Mouse (Mus musculus) midbrain, embryonic 12.5 days (tissue): ENCODE data around the gene Rnf113a1. TPM values are rescaled to one million over a fixed set of nuclear protein-coding genes. Genes with fewer than 3 reads are reported as not detected.
"Not testable (repeated sequence)": the region's sequence is repeated elsewhere in the genome, so short reads cannot be mapped to it uniquely, and the experiment has no call there.

Source experiments
- ATAC-seq: fragments of 200-750 bp; cut with Nextera tagmentation; 2 replicates; pipeline ENCODE4 v1.8.0; 2017; ENCODE audit warnings: low read depth, moderate TSS enrichment, moderate library complexity; ENCODE audit not compliant: low FRiP score
- H3K27ac ChIP-seq: fragments of 300-500 bp; sonication (generic); replicated peaks from 2 replicates; pipeline ENCODE4 v1.5.1; 2016; ENCODE audit warnings: mild to moderate bottlenecking
- H3K27me3 ChIP-seq: fragments of 300-500 bp; sonication (generic); 2 replicates; pipeline ENCODE4 v1.6.1; 2016; ENCODE audit warnings: mild to moderate bottlenecking
- H3K36me3 ChIP-seq: fragments of 300-500 bp; sonication (generic); 2 replicates; pipeline ENCODE4 v1.6.1; 2016
- H3K4me1 ChIP-seq: fragments of 300-500 bp; sonication (generic); 2 replicates; pipeline ENCODE4 v1.6.1; 2016
- H3K4me2 ChIP-seq: fragments of 300-500 bp; sonication (generic); replicated peaks from 2 replicates; pipeline ENCODE4 v1.6.1; 2016; ENCODE audit warnings: mild to moderate bottlenecking, moderate library complexity
- H3K4me3 ChIP-seq: fragments of 300-500 bp; sonication (generic); 2 replicates; pipeline ENCODE4 v1.5.1; 2016; ENCODE audit warnings: mild to moderate bottlenecking
- H3K9ac ChIP-seq: fragments of 300-500 bp; sonication (generic); replicated peaks from 2 replicates; pipeline ENCODE4 v1.6.1; 2016; ENCODE audit warnings: mild to moderate bottlenecking, moderate library complexity
- H3K9me3 ChIP-seq: fragments of 300-500 bp; sonication (generic); 2 replicates; pipeline ENCODE4 v1.6.1; 2016; ENCODE audit warnings: mild to moderate bottlenecking
- WGBS: fragments of 180-500 bp; shearing (Covaris S2); methylation state at CpG from one replicate; pipeline ENCODE4 v1.1.7; 2016; 5-methylcytosine and 5-hydroxymethylcytosine counted together
- polyA plus RNA-seq: library from polyadenylated mRNA; unstranded; fragments of >200 nt; fragmentation: Nextera tagmentation; extraction: Ambion mirVana; gene quantifications from 2 replicates; pipeline ENCODE4 v1.2.1, GENCODE M21; 2016

The Rnf113a1 gene
- 15.7 and 17.0 TPM in 2 replicates for polyA plus RNA-seq

- ATAC-seq = peak; percentile 92
Measured at GRCm38 (mm10) chrX:37191105-37191743, at the start of gene Rnf113a1, which contains the start of gene Ndufa1. Gene Rnf113a1 (plus strand): TSS chrX:37191245. Gene Ndufa1 (minus strand): TSS chrX:37191163.

GRCm38 (mm10) chrX:37141732-37142131 is 49.3 kb upstream of the Rnf113a1 start:
- Histone ChIP-seq H3K4me3 (no peak overlapping the region), H3K4me2 (no peak overlapping the region), H3K36me3 (peaks cover 23% of the 10 kb centered on the region; the same call in 1 of the 2 replicates), H3K27me3 (no peaks in the 10 kb centered on the region), H3K4me1 (no peaks in the 10 kb centered on the region), H3K9ac (no peak overlapping the region), H3K9me3 (no peaks in the 10 kb centered on the region), H3K27ac (no peak overlapping the region)
- 88% methylated on average over 3 of the region's 3 CpGs for WGBS
- ATAC-seq = no peak

More at GRCm38 (mm10) chrX:37191105-37191743, at the start of gene Rnf113a1, which contains the start of gene Ndufa1:
- 18% methylated on average over 63 of the region's 63 CpGs for WGBS
- Histone ChIP-seq H3K27ac (peak within 1 kb of the TSS; percentile 73), H3K9me3 (no peaks in the 10 kb centered on the region), H3K4me1 (no peaks in the 10 kb centered on the region), H3K27me3 (no peaks in the 10 kb centered on the region), H3K36me3 (no peaks in the 10 kb centered on the region), H3K4me2 (peak within 1 kb of the TSS; percentile 55), H3K9ac (peak within 1 kb of the TSS; percentile 59), H3K4me3 (peak within 1 kb of the TSS; percentile 54)

- H3K4me3 ChIP-seq, H3K9me3 ChIP-seq, H3K4me2 ChIP-seq, H3K27ac ChIP-seq, H3K9ac ChIP-seq, H3K4me1 ChIP-seq, H3K27me3 ChIP-seq: not testable (repeated sequence)
- peaks cover 13% of the 10 kb centered on the region; the same call in 1 of the 2 replicates for H3K36me3 ChIP-seq
- ATAC-seq = peak; percentile 77; the same call in 1 of the 2 replicates
- WGBS = 50% methylated on average over 2 of the region's 4 CpGs
Measured at GRCm38 (mm10) chrX:37144498-37144897, 46.5 kb upstream of the Rnf113a1 start.

GRCm38 (mm10) chrX:37144954-37145353 is 46.1 kb upstream of the Rnf113a1 start:
- Histone ChIP-seq H3K4me2 (no peak overlapping the region), H3K27me3 (no peaks in the 10 kb centered on the region), H3K4me3 (no peak overlapping the region), H3K9ac (no peak overlapping the region), H3K36me3 (peaks cover 13% of the 10 kb centered on the region; the same call in 1 of the 2 replicates), H3K27ac (no peak overlapping the region), H3K4me1 (no peaks in the 10 kb centered on the region), H3K9me3 (no peaks in the 10 kb centered on the region)
- 91% methylated on average over 2 of the region's 2 CpGs for WGBS
- ATAC-seq = no peak

GRCm38 (mm10) chrX:37157839-37158238 is 33.2 kb upstream of the Rnf113a1 start:
- Histone ChIP-seq H3K9me3 (no peaks in the 10 kb centered on the region), H3K4me3 (no peak overlapping the region), H3K9ac (no peak overlapping the region), H3K36me3 (peaks cover 8% of the 10 kb centered on the region), H3K27ac (no peak overlapping the region), H3K4me1 (no peaks in the 10 kb centered on the region), H3K27me3 (no peaks in the 10 kb centered on the region), H3K4me2 (no peak overlapping the region)
- WGBS = 66% methylated on average over 4 of the region's 4 CpGs
- no peak for ATAC-seq

GRCm38 (mm10) chrX:37161169-37161568 is 29.9 kb upstream of the Rnf113a1 start:
- Histone ChIP-seq H3K36me3 (no peaks in the 10 kb centered on the region), H3K9ac (no peak overlapping the region), H3K4me2 (no peak overlapping the region), H3K27me3 (no peaks in the 10 kb centered on the region), H3K9me3 (no peaks in the 10 kb centered on the region), H3K27ac (no peak overlapping the region), H3K4me1 (no peaks in the 10 kb centered on the region), H3K4me3 (no peak overlapping the region)
- WGBS = 77% methylated on average over 10 of the region's 10 CpGs
- no peak for ATAC-seq

- H3K9ac ChIP-seq = no peak overlapping the region
- no peak overlapping the region for H3K4me3 ChIP-seq
- no peaks in the 10 kb centered on the region for H3K9me3 ChIP-seq
- H3K27me3 ChIP-seq = no peaks in the 10 kb centered on the region
- H3K27ac ChIP-seq = no peak overlapping the region
- no peaks in the 10 kb centered on the region for H3K36me3 ChIP-seq
- no peak for ATAC-seq
- no peak overlapping the region for H3K4me2 ChIP-seq
- WGBS = 74% methylated on average over 18 of the region's 18 CpGs
- H3K4me1 ChIP-seq = no peaks in the 10 kb centered on the region
Measured at GRCm38 (mm10) chrX:37163115-37163514, 27.9 kb upstream of the Rnf113a1 start.

GRCm38 (mm10) chrX:37167085-37167484 is 24.0 kb upstream of the Rnf113a1 start:
- Histone ChIP-seq H3K4me3 (no peak overlapping the region), H3K4me2 (no peak overlapping the region), H3K9me3 (no peaks in the 10 kb centered on the region), H3K27me3 (no peaks in the 10 kb centered on the region), H3K27ac (no peak overlapping the region), H3K36me3 (no peaks in the 10 kb centered on the region), H3K4me1 (no peaks in the 10 kb centered on the region), H3K9ac (no peak overlapping the region)
- WGBS = 43% methylated on average over 3 of the region's 3 CpGs
- ATAC-seq = no peak

- Histone ChIP-seq H3K9ac (no peak within 1 kb of the TSS), H3K4me1 (no peaks in the 10 kb centered on the region), H3K4me3 (no peak within 1 kb of the TSS), H3K9me3 (no peaks in the 10 kb centered on the region), H3K27me3 (no peaks in the 10 kb centered on the region), H3K27ac (no peak within 1 kb of the TSS), H3K4me2 (no peak within 1 kb of the TSS), H3K36me3 (no peaks in the 10 kb centered on the region)
- WGBS = 43% methylated on average over 5 of the region's 5 CpGs
- ATAC-seq = no peak
Measured at GRCm38 (mm10) chrX:37168742-37169141, 22.3 kb upstream of the Rnf113a1 start, which contains the start of gene Akap14. Gene Akap14 (minus strand): TSS chrX:37168842.

GRCm38 (mm10) chrX:37184401-37184800 is 6.6 kb upstream of the Rnf113a1 start:
- not testable (repeated sequence) for H3K9ac ChIP-seq, H3K9me3 ChIP-seq, H3K27me3 ChIP-seq, H3K4me3 ChIP-seq, H3K4me1 ChIP-seq, ATAC-seq, H3K36me3 ChIP-seq, H3K27ac ChIP-seq, H3K4me2 ChIP-seq
- 79% methylated on average over 8 of the region's 8 CpGs for WGBS

- Histone ChIP-seq H3K9ac (peak overlapping the region; percentile 47), H3K36me3 (no peaks in the 10 kb centered on the region), H3K4me3 (peak overlapping the region; percentile 54), H3K4me1 (no peaks in the 10 kb centered on the region), H3K4me2 (peak overlapping the region; percentile 55), H3K27ac (no peak overlapping the region), H3K27me3 (no peaks in the 10 kb centered on the region), H3K9me3 (no peaks in the 10 kb centered on the region)
- ATAC-seq = no peak
- 26% methylated on average over 20 of the region's 20 CpGs for WGBS
Measured at GRCm38 (mm10) chrX:37190755-37191104, 315 bp upstream of the Rnf113a1 start.

- Histone ChIP-seq H3K36me3 (no peaks in the 10 kb centered on the region), H3K4me3 (peak overlapping the region; percentile 54), H3K9ac (peak overlapping the region; percentile 59), H3K4me1 (no peaks in the 10 kb centered on the region), H3K27me3 (no peaks in the 10 kb centered on the region), H3K27ac (peak overlapping the region; percentile 73; the same call in 1 of the 2 replicates), H3K9me3 (no peaks in the 10 kb centered on the region), H3K4me2 (peak overlapping the region; percentile 55)
- WGBS = 31% methylated on average over 28 of the region's 28 CpGs
- ATAC-seq = no peak
Measured at GRCm38 (mm10) chrX:37191744-37192379, 817 bp downstream of the Rnf113a1 start.
